ENCODE assay signal across 16 mouse cellular contexts in the genomic region with DNA sequence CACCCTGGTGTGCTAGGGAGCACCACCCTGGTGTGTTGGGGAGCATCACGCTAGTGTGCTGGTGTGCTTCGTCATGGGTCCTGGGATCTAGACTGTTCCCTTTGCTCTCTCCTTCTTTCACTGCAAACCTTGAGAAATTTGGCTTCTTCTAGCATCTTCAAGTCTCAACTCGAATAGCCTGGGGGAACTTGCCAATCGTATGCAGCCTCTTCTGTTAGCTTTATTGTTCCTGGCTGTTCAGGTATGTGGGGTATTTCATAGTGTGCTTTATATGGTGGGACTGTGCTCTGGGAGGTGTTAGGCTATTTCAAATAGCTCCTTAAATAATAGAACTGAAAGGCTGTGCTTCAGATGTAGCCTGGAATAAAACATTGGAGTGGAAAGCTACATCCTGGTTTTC.
"Had no signal": no experiment of that assay in that cellular context is flagged by ENCODE, and none has a peak within 500 bp of the region (broad histone marks: within the 10 kb centered on the region; RNA-seq: fewer than 3 reads in every experiment).

No protein-coding gene starts in this region.

- DNase-seq: lung, adult 18-20 months; lung, embryonic 14.5 days; lung, postnatal 10 days; lung, postnatal 4 days; midbrain, embryonic 14.5 days; right cerebral cortex, postnatal 14 days; thymus, adult 2 months; thymus, postnatal 4 days had no signal

- H3K27ac ChIP-seq: midbrain, embryonic 10.5 days; midbrain, embryonic 12.5 days; neural tube, embryonic 13.5 days; neural tube, embryonic 15.5 days; stomach, embryonic 15.5 days; stomach, postnatal 0 days had no signal

- H3K4me1 ChIP-seq: midbrain, embryonic 10.5 days; midbrain, embryonic 12.5 days; neural tube, embryonic 13.5 days; neural tube, embryonic 15.5 days; stomach, embryonic 15.5 days had no signal

- ATAC-seq: midbrain, embryonic 16.5 days had no signal

- H3K9ac ChIP-seq: lung, embryonic 14.5 days; midbrain, embryonic 12.5 days; neural tube, embryonic 13.5 days; neural tube, embryonic 15.5 days; stomach, embryonic 15.5 days had no signal

- H3K27me3 ChIP-seq: midbrain, embryonic 12.5 days; neural tube, embryonic 13.5 days; neural tube, embryonic 15.5 days; stomach, embryonic 15.5 days had no signal

- H3K4me2 ChIP-seq: lung, embryonic 14.5 days; midbrain, embryonic 12.5 days; neural tube, embryonic 13.5 days; neural tube, embryonic 15.5 days; stomach, embryonic 15.5 days had no signal

- H3K9me3 ChIP-seq: midbrain, embryonic 10.5 days; midbrain, embryonic 12.5 days; neural tube, embryonic 13.5 days; neural tube, embryonic 15.5 days; stomach, embryonic 15.5 days had no signal

- H3K36me3 ChIP-seq: midbrain, embryonic 10.5 days; midbrain, embryonic 12.5 days; neural tube, embryonic 13.5 days; neural tube, embryonic 15.5 days; stomach, embryonic 15.5 days had no signal

- H3K4me3 ChIP-seq: midbrain, embryonic 10.5 days; midbrain, embryonic 12.5 days; myocyte; neural tube, embryonic 13.5 days; neural tube, embryonic 15.5 days; stomach, embryonic 15.5 days had no signal
